Mouse (Mus musculus) limb, embryonic 13.5 days (tissue): ENCODE measurements around the gene Cd59b. TPM values are rescaled to one million over a fixed set of nuclear protein-coding genes. Genes with fewer than 3 reads are reported as not detected.

ENCODE experiments used
- polyA plus RNA-seq: library from polyadenylated mRNA; unstranded; fragments of >200 nt; fragmentation: Nextera tagmentation; extraction: Ambion mirVana; gene quantifications from 2 replicates; pipeline ENCODE4 v1.2.1, GENCODE M21; 2015

The Cd59b gene
- polyA plus RNA-seq, 1 experiment from 2014 or later, result 3.7 TPM

Other genes with a start within 250 kb of the Cd59b start
- 14.0 and 14.5 TPM in 2 replicates for gene Lmo2, start 111.9 kb upstream of the Cd59b start, polyA plus RNA-seq
- 55.5 and 56.6 TPM in 2 replicates for gene Fbxo3, start 42.1 kb upstream of the Cd59b start, polyA plus RNA-seq
- 2.3 and 2.9 TPM in 2 replicates for gene 4931422A03Rik, start 41.5 kb upstream of the Cd59b start, polyA plus RNA-seq
- 0.14 TPM in 1 of 2 replicates, not detected in the other for gene Gm10912, start 4.0 kb upstream of the Cd59b start, polyA plus RNA-seq
- gene Gm10799, start 1.3 kb upstream of the Cd59b start, polyA plus RNA-seq, result not detected in 2 replicates
- gene Cd59a, start 26.0 kb downstream of the Cd59b start, polyA plus RNA-seq, result 19.2 and 19.8 TPM in 2 replicates
- not detected in 2 replicates for gene A930018P22Rik, start 52.9 kb downstream of the Cd59b start, polyA plus RNA-seq